Mouse (Mus musculus): Measurements from ENCODE around the gene Acaca. TPM values are rescaled to one million over a fixed set of nuclear protein-coding genes. Genes with fewer than 3 reads are reported as not detected.
A peak's percentile ranks its signal among the peaks of the same experiment; 100 is the strongest.

Gene Acaca
- polyA plus RNA-seq (2014; fragmentation: Nextera tagmentation; extraction: Ambion mirVana), result 32.1 and 37.2 TPM in 2 replicates

DNA sequence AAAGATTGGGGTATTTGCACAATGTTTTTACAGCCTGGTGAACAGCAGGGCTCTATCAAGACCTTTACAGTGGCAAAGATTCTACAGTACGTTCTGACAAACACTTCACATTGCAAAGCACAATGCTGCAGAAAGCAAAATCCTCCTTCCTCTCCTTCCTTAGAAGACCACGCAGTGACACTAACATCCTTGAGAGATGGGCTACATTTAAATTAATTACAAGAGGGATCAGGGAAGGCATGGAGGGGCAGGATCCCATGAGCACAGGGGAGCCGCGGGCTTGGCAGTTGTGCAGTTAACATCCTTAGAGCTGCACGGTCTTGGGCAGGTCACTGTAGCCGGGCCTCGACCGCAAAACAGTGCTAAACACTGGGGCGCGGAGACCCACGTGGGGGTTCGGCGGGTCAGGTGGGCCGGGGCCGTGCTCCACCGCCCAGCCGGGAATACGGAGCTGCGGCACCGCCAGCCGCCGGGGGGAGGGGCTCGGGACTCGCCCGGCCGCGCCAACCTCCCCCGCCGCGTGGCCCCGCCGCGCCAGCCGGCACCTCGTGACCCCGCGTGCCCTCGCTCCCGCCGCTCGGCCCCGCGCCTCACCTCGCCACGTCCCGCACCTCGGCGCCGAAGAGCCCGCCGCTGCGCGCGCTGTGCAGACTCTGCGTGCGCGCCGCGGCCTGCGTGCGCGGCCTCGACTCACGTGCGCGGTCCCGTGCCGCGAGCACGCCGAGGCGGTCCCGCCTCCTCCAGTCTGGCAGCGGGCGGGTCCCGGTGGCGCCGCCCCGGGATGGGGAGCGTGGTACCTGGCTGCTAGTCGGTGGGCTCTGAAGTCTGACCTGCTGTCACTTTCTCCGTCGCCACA is at the start of gene Acaca, which contains the start of gene Tada2a:
Gene Acaca, plus strand, starts transcription at position 730 of the 856 bp plus-strand sequence.
Gene Tada2a, minus strand, starts transcription at position 658 of the 856 bp plus-strand sequence.
- Histone ChIP-seq H3K9ac (ENCODE audit: low read length) (peak within 1 kb of the TSS; percentile 85), H3K4me2 (ENCODE audit: low read depth, low read length, severe bottlenecking) (peak within 1 kb of the TSS; percentile 80), H3K27me3 (ENCODE audit: control insufficient read depth, insufficient read depth, low read length) (no peaks in the 10 kb centered on the region), H3K36me3 (ENCODE audit: control insufficient read depth, insufficient read depth, low read length) (peaks cover 2% of the 10 kb centered on the region; the same call in 1 of the 2 replicates), H3K27ac (ENCODE audit: low read depth, low read length) (no peak within 1 kb of the TSS), H3K4me3 (ENCODE audit: low read depth, low read length) (peak within 1 kb of the TSS; percentile 81), H3K4me1 (replicated peaks; ENCODE audit: control insufficient read depth, insufficient read depth, low read length) (no peaks in the 10 kb centered on the region), H3K9me3 (ENCODE audit: control insufficient read depth, low read length) (no peaks in the 10 kb centered on the region)
- peak; percentile 91 for DNase-seq (ENCODE audit: low spot score)
- ATAC-seq (replicated peaks; ENCODE audit: low FRiP score), result peak; percentile 90
- WGBS, result under 1% methylated on average over 81 of the region's 83 CpGs

DNA sequence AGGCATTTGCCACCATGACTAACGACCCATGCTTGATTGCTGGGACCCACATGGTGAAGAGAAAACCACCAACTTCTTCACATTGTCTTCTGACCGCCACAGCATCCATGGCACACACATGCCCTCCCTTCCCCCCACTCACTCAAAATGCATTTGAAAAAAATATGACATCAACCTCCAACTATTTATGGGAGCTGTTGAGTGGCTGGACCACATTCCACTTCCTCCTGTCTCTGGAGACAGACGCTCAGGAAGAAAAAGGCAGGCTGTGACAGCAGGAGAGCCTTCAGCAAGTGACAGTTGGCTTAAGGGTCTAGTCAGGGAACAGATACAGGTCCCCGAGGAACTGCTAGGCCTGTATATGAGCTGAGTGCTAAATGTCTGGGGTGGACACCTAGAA is 49.6 kb upstream of the Acaca start:
- Histone ChIP-seq H3K4me2 (ENCODE audit: low read depth, low read length, severe bottlenecking) (no peak overlapping the region), H3K36me3 (ENCODE audit: control insufficient read depth, insufficient read depth, low read length) (no peaks in the 10 kb centered on the region; the same call in 1 of the 2 replicates), H3K4me3 (ENCODE audit: low read depth, low read length) (no peak overlapping the region), H3K4me1 (replicated peaks; ENCODE audit: control insufficient read depth, insufficient read depth, low read length) (no peaks in the 10 kb centered on the region), H3K27ac (ENCODE audit: low read depth, low read length) (no peak overlapping the region), H3K27me3 (ENCODE audit: control insufficient read depth, insufficient read depth, low read length) (no peaks in the 10 kb centered on the region), H3K9me3 (ENCODE audit: control insufficient read depth, low read length) (no peaks in the 10 kb centered on the region), H3K9ac (ENCODE audit: low read length) (no peak overlapping the region)
- ATAC-seq (replicated peaks; ENCODE audit: low FRiP score) (no peak), DNase-seq (ENCODE audit: low spot score) (no peak)
- WGBS, result 91% methylated on average over 4 of the region's 4 CpGs

DNA sequence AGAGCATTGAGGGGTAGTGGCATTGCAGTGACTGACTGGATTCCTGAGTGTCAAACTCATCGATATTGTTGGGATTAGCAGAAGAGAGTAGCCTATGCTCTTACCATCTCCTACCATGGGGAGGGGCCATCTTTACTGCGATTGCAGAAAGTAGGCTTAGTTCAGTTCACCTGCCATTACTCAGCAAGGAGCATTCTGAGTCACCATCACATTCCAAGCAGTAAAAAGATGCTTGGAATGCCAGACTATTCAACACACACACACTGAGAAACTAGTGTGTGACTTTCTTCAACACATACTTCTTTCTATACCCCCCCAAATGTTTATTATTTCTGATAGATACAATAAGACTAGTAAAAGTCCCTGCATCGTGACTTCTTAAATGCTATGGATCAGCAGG is 49.1 kb upstream of the Acaca start:
- H3K4me3 ChIP-seq (ENCODE audit: low read depth, low read length), result no peak overlapping the region
- H3K27me3 ChIP-seq (ENCODE audit: control insufficient read depth, insufficient read depth, low read length), result no peaks in the 10 kb centered on the region
- 94% methylated on average over 3 of the region's 3 CpGs for WGBS
- H3K27ac ChIP-seq (ENCODE audit: low read depth, low read length), result no peak overlapping the region
- DNase-seq (ENCODE audit: low spot score) (no peak), ATAC-seq (replicated peaks; ENCODE audit: low FRiP score) (no peak)
- no peaks in the 10 kb centered on the region for H3K4me1 ChIP-seq (replicated peaks; ENCODE audit: control insufficient read depth, insufficient read depth, low read length)
- no peaks in the 10 kb centered on the region; the same call in 1 of the 2 replicates for H3K36me3 ChIP-seq (ENCODE audit: control insufficient read depth, insufficient read depth, low read length)
- H3K9ac ChIP-seq (ENCODE audit: low read length), result no peak overlapping the region
- no peaks in the 10 kb centered on the region for H3K9me3 ChIP-seq (ENCODE audit: control insufficient read depth, low read length)
- H3K4me2 ChIP-seq (ENCODE audit: low read depth, low read length, severe bottlenecking), result no peak overlapping the region

DNA sequence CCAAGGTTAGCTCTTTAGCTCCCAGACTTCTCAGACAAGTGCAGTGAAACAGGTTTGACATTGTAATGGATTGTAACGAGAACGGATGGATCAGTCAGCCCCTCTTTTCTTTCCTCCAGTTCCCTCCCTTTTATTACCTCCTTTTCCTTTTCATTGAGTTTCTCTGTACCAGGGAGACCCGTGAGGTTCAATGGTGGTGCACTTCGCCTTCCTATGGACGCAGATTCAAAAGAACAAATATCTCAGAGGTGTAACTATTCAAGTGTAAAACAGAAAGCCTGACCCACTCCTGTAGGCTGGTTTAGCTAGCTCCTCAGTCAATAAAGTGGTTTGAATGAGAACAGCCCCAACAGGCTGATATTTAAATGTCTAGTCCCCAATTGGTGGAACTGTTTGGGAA is 47.6 kb upstream of the Acaca start:
- Histone ChIP-seq H3K4me3 (ENCODE audit: low read depth, low read length) (no peak overlapping the region), H3K27me3 (ENCODE audit: control insufficient read depth, insufficient read depth, low read length) (no peaks in the 10 kb centered on the region), H3K9ac (ENCODE audit: low read length) (no peak overlapping the region), H3K9me3 (ENCODE audit: control insufficient read depth, low read length) (no peaks in the 10 kb centered on the region), H3K4me2 (ENCODE audit: low read depth, low read length, severe bottlenecking) (no peak overlapping the region), H3K27ac (ENCODE audit: low read depth, low read length) (no peak overlapping the region), H3K4me1 (replicated peaks; ENCODE audit: control insufficient read depth, insufficient read depth, low read length) (no peaks in the 10 kb centered on the region), H3K36me3 (ENCODE audit: control insufficient read depth, insufficient read depth, low read length) (no peaks in the 10 kb centered on the region; the same call in none of the 2 replicates)
- ATAC-seq (replicated peaks; ENCODE audit: low FRiP score) (no peak), DNase-seq (ENCODE audit: low spot score) (no peak)
- WGBS, result 82% methylated on average over 5 of the region's 5 CpGs

DNA sequence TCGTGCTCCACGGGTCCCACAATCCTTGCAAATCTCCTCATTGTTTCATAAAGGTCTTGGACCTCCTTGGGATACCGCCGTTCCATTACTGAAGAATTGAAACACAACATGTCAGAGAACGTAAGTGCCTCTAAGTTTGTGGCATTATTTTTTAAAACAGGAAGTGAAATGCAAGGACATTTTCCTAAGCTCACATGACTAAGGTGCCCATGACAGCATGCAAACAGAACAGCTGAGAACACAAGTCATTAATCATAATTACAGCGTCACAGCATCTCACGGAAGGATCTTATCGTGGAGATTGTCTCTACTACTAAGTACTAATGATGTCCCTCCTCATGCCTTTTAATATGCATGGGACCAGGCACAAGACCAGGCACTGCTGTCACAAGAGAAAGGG is 38.9 kb upstream of the Acaca start:
- H3K4me1 ChIP-seq (replicated peaks; ENCODE audit: control insufficient read depth, insufficient read depth, low read length), result no peaks in the 10 kb centered on the region
- no peak overlapping the region for H3K27ac ChIP-seq (ENCODE audit: low read depth, low read length)
- H3K27me3 ChIP-seq (ENCODE audit: control insufficient read depth, insufficient read depth, low read length), result no peaks in the 10 kb centered on the region
- H3K36me3 ChIP-seq (ENCODE audit: control insufficient read depth, insufficient read depth, low read length), result no peaks in the 10 kb centered on the region; the same call in none of the 2 replicates
- H3K9me3 ChIP-seq (ENCODE audit: control insufficient read depth, low read length), result no peaks in the 10 kb centered on the region
- ATAC-seq (replicated peaks; ENCODE audit: low FRiP score) (no peak), DNase-seq (ENCODE audit: low spot score) (no peak)
- WGBS, result 93% methylated on average over 8 of the region's 8 CpGs
- no peak overlapping the region for H3K9ac ChIP-seq (ENCODE audit: low read length)
- no peak overlapping the region for H3K4me3 ChIP-seq (ENCODE audit: low read depth, low read length)
- no peak overlapping the region for H3K4me2 ChIP-seq (ENCODE audit: low read depth, low read length, severe bottlenecking)

DNA sequence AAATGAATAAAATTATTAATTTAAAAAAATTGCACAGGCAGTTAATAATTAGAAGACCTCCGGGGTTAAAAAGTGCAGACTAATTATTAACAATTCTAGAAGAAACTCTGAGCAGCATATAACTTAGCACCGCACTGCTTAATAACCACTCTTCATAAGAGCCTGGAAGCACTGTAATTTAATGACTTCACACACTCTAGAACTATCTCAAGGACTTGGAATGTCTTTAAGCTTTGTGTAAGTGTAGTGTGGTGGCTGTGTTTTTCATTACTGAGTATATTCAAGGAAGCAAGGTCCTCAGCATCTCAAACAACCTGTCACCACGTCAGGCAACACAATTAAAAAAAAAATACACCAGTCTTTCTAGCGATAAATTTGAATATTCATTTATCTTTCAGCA is 34.4 kb upstream of the Acaca start:
- no peak for DNase-seq (ENCODE audit: low spot score)
- Histone ChIP-seq H3K9me3 (ENCODE audit: control insufficient read depth, low read length) (no peaks in the 10 kb centered on the region), H3K36me3 (ENCODE audit: control insufficient read depth, insufficient read depth, low read length) (no peaks in the 10 kb centered on the region), H3K27me3 (ENCODE audit: control insufficient read depth, insufficient read depth, low read length) (no peaks in the 10 kb centered on the region), H3K9ac (ENCODE audit: low read length) (no peak overlapping the region), H3K4me1 (replicated peaks; ENCODE audit: control insufficient read depth, insufficient read depth, low read length) (no peaks in the 10 kb centered on the region), H3K4me3 (ENCODE audit: low read depth, low read length) (no peak overlapping the region), H3K4me2 (ENCODE audit: low read depth, low read length, severe bottlenecking) (no peak overlapping the region), H3K27ac (ENCODE audit: low read depth, low read length) (no peak overlapping the region)
- 84% methylated on average over 4 of the region's 4 CpGs for WGBS
- ATAC-seq (replicated peaks; ENCODE audit: low FRiP score), result no peak

DNA sequence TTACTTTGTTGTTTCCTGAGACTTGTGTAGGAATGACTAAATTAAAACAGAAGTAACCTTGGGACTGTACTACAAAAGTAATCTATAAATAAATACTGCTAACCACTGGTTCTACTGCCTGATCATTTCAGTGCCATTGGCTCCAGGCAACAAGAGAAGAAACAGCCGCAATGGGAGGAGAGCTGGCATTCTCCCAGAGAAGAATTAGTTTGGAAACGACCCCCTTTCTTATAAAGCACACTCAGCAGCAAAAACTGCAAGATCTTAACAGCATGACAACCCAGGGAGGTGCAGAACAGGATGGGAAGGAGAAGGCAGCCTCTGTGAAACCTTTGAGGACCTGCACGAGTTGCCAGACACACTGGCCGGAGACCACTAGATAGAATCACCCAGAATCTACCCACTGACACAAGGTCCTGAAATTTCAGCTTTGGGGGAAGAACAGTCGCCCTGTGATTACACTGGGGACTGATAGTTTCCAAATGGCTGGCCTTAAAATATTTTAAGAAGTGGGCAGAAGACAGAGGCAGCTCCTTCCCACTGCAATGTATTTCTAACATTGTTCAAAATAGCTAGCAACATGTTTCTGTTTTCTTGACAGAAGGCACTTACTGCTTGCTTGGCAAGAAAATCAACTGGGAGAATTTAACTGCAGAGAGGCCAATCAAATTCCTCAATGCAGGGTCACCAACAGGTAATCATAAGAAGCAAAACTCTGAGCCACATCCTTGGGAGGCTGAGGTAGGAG is 32.0 kb upstream of the Acaca start:
- WGBS, result 87% methylated on average over 5 of the region's 5 CpGs
- H3K9ac ChIP-seq (ENCODE audit: low read length), result no peak overlapping the region
- H3K4me3 ChIP-seq (ENCODE audit: low read depth, low read length), result no peak overlapping the region
- no peaks in the 10 kb centered on the region for H3K36me3 ChIP-seq (ENCODE audit: control insufficient read depth, insufficient read depth, low read length)
- no peaks in the 10 kb centered on the region for H3K27me3 ChIP-seq (ENCODE audit: control insufficient read depth, insufficient read depth, low read length)
- no peak overlapping the region for H3K4me2 ChIP-seq (ENCODE audit: low read depth, low read length, severe bottlenecking)
- no peak for DNase-seq (ENCODE audit: low spot score)
- ATAC-seq (replicated peaks; ENCODE audit: low FRiP score), result no peak
- no peaks in the 10 kb centered on the region for H3K4me1 ChIP-seq (replicated peaks; ENCODE audit: control insufficient read depth, insufficient read depth, low read length)
- no peak overlapping the region for H3K27ac ChIP-seq (ENCODE audit: low read depth, low read length)
- H3K9me3 ChIP-seq (ENCODE audit: control insufficient read depth, low read length), result no peaks in the 10 kb centered on the region

DNA sequence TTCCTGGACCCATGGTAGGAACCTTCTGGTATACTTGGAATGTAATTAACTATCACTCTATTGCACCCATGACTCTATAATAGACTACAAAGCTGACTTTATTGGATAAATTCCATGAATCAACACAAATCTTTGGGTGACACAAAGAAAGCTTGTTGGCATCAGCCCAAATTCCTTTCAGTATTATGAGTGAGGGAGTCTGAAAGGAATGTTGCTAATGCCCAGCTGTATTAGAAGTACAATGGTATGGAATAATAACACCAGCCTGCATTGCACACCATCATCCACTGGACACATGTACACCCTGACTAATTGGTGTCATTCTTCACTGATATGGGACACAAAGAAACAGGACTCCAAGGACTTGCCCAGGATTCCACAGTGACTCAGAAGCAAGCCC is 28.3 kb upstream of the Acaca start:
- no peaks in the 10 kb centered on the region for H3K27me3 ChIP-seq (ENCODE audit: control insufficient read depth, insufficient read depth, low read length)
- H3K36me3 ChIP-seq (ENCODE audit: control insufficient read depth, insufficient read depth, low read length), result peaks cover 2% of the 10 kb centered on the region; the same call in 1 of the 2 replicates
- H3K27ac ChIP-seq (ENCODE audit: low read depth, low read length), result no peak overlapping the region
- DNase-seq (ENCODE audit: low spot score) (no peak), ATAC-seq (replicated peaks; ENCODE audit: low FRiP score) (no peak)
- no peak overlapping the region for H3K4me2 ChIP-seq (ENCODE audit: low read depth, low read length, severe bottlenecking)
- H3K9ac ChIP-seq (ENCODE audit: low read length), result no peak overlapping the region
- H3K4me1 ChIP-seq (replicated peaks; ENCODE audit: control insufficient read depth, insufficient read depth, low read length), result no peaks in the 10 kb centered on the region
- no peaks in the 10 kb centered on the region for H3K9me3 ChIP-seq (ENCODE audit: control insufficient read depth, low read length)
- H3K4me3 ChIP-seq (ENCODE audit: low read depth, low read length), result no peak overlapping the region

All from forebrain, embryonic 11.5 days (tissue).